Mouse (Mus musculus) testis, postnatal 14 days (tissue): ENCODE results near the gene Akr7a5.

Experiments
- DNase-seq: peaks from one replicate; pipeline ENCODE4 v3.0.0; 2021; ENCODE audit warnings: low spot score

Akr7a5 gene

GRCm38 (mm10) chr4:139310171-139310898, at the start of gene Akr7a5, which contains the start of gene Pqlc2:
Akr7a5 (plus strand) TSS chr4:139310744.
Pqlc2 (minus strand) TSS chr4:139310708.
- peak; percentile 95 for DNase-seq

GRCm38 (mm10) chr4:139262981-139263380, 47.6 kb upstream of the Akr7a5 start:
- no peak for DNase-seq

- DNase-seq, result no peak
Measured at GRCm38 (mm10) chr4:139265783-139266499, 44.6 kb upstream of the Akr7a5 start.

- no peak for DNase-seq
Measured at GRCm38 (mm10) chr4:139266500-139266865, 44.1 kb upstream of the Akr7a5 start.

GRCm38 (mm10) chr4:139267335-139267734, 43.2 kb upstream of the Akr7a5 start:
- DNase-seq, result no peak

- no peak for DNase-seq
Measured at GRCm38 (mm10) chr4:139268242-139268641, 42.3 kb upstream of the Akr7a5 start.

- DNase-seq, result no peak
Measured at GRCm38 (mm10) chr4:139270168-139270567, 40.4 kb upstream of the Akr7a5 start.

- DNase-seq, result no peak
Measured at GRCm38 (mm10) chr4:139271562-139271961, 39.0 kb upstream of the Akr7a5 start.

- DNase-seq, result no peak
Measured at GRCm38 (mm10) chr4:139272951-139273680, 37.4 kb upstream of the Akr7a5 start.

- no peak for DNase-seq
Measured at GRCm38 (mm10) chr4:139274573-139274972, 36.0 kb upstream of the Akr7a5 start.

GRCm38 (mm10) chr4:139276411-139276810, 34.1 kb upstream of the Akr7a5 start:
- no peak for DNase-seq

- DNase-seq, result no peak
Measured at GRCm38 (mm10) chr4:139280530-139280929, 30.0 kb upstream of the Akr7a5 start.

GRCm38 (mm10) chr4:139281791-139282345, 28.7 kb upstream of the Akr7a5 start:
- no peak for DNase-seq

- no peak for DNase-seq
Measured at GRCm38 (mm10) chr4:139282955-139283417, 27.6 kb upstream of the Akr7a5 start.

GRCm38 (mm10) chr4:139284877-139285276, 25.7 kb upstream of the Akr7a5 start:
- no peak for DNase-seq

GRCm38 (mm10) chr4:139286234-139286633, 24.3 kb upstream of the Akr7a5 start:
- DNase-seq, result no peak

- peak; percentile 72 for DNase-seq
Measured at GRCm38 (mm10) chr4:139287122-139287863, 23.3 kb upstream of the Akr7a5 start.

GRCm38 (mm10) chr4:139289017-139289416, 21.5 kb upstream of the Akr7a5 start:
- DNase-seq, result peak; percentile 60

GRCm38 (mm10) chr4:139291099-139291498, 19.4 kb upstream of the Akr7a5 start:
- no peak for DNase-seq

GRCm38 (mm10) chr4:139292038-139292437, 18.5 kb upstream of the Akr7a5 start:
- no peak for DNase-seq

- DNase-seq, result no peak
Measured at GRCm38 (mm10) chr4:139297566-139297965, 13.0 kb upstream of the Akr7a5 start.
